Mouse (Mus musculus): ENCODE data around the gene Gm37240.

Gm37240 gene

GRCm38 (mm10) chr3:85043679-85044218, 843.6 kb downstream of the Gm37240 start:
- no peak for DNase-seq (ENCODE audit: low read depth, low spot score)

- no peak for DNase-seq (ENCODE audit: low read depth, low spot score)
These were observed 845.2 kb downstream of the Gm37240 start for GRCm38 (mm10) chr3:85042126-85042525.

GRCm38 (mm10) chr3:85029141-85029540, 858.2 kb downstream of the Gm37240 start:
- peak; percentile 15 for DNase-seq (ENCODE audit: low read depth, low spot score)

- peak; percentile 12 for DNase-seq (ENCODE audit: low read depth, low spot score)
These were observed 862.3 kb downstream of the Gm37240 start for GRCm38 (mm10) chr3:85024817-85025705.

DNA sequence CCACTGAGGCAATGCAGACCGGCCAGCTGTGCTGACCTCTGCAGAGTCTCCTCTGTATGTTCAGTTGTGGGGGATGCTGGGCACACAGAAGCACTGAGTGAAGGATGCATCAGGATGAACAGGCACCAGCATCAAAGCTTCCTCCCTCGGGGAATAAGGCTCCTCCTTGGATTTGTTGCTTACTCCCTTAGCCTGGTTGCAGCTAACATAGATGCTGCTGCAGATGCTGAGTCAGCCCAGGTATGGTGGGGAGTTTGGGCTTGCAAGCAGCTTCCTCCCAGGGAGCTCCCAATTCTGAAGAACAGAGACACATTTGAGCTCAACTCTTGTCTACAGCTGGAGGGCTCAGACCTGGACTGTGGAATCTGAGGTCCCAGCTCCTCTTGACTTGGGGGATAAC, 863.1 kb downstream of the Gm37240 start:
- DNase-seq (ENCODE audit: low read depth, low spot score), result no peak

DNA sequence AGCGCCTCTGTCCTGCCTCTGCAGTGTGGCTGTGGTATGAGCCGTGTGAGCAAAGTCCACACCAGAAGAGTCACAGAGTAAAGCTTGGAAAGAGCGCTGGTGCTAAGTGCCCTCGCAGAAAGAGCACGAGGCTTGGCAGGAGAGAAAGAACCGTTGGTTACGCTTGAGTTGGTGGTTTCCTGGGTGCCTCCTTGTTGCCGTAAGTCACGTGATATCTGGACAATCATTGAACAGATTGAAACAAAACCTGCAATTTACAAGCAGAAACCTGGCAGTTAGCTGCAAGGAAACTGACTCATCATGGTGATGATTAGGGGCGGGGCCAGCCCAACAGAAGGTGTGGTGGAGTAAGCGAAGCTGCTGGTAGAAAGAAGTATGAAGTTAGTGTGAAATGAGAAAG, 864.5 kb downstream of the Gm37240 start:
- peak; percentile 61 for DNase-seq (ENCODE audit: low read depth, low spot score)

DNA sequence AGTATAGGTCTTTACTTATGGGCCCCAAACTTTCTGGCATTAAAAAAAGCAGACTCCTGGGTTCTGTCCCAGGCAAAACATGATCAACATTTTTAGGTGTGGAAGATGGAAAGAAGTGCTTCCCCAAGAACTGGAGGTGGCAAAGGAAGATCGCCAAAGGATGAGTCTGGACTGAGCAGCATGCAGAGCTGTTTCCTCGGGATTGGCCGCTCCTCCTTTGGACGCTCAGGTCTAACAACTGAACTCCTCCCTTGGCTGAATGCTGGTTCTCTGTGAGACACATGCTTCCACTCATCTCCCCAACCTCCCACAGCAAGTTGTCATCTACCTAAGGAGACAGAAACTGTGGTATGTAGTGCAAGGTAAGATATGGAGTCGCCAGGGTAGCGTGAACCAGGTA, 865.5 kb downstream of the Gm37240 start:
- DNase-seq (ENCODE audit: low read depth, low spot score), result no peak

DNA sequence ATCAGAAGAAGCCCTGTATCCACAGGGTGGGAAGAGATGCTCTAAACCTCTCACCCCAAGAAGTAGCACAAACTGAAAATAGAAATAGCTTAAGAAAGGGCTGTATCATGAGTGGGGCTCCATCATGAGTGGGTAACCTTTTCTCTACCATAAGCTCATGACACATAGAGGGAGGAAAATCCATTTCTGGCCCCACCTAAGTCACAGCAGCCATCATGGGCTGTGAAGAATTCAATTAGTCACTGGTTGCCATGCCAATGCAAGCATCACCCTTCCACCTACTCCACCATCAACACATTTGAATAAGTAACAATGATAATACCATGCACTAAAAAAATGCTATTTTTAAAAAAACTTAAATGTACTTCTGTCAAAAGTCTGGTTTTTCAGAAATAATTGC, 867.2 kb downstream of the Gm37240 start:
- no peak for DNase-seq (ENCODE audit: low read depth, low spot score)

GRCm38 (mm10) chr3:85015667-85016066, 871.7 kb downstream of the Gm37240 start:
- no peak for DNase-seq (ENCODE audit: low read depth, low spot score)

GRCm38 (mm10) chr3:85012889-85013288, 874.4 kb downstream of the Gm37240 start:
- no peak for DNase-seq (ENCODE audit: low read depth, low spot score)

DNA sequence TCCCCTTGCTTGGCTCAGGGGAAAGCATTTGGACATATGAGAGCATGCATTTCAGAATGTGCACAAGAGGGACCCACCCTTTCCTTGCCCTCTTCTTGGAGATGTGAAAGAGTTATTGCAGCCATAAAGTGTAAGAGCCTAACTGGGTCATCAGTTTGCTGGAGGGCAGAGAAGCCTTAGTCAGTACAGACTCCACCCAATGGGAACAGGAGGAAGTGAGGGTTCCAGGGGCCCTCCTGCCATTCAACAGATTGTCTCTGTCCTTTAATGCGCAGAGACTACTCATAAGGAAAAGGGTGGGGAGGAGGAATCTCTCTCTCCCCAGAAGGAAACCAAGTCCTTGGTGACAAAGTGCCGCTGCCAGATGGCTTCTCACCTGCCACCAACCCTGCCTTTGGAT, 882.1 kb downstream of the Gm37240 start:
- no peak for DNase-seq (ENCODE audit: low read depth, low spot score)

DNA sequence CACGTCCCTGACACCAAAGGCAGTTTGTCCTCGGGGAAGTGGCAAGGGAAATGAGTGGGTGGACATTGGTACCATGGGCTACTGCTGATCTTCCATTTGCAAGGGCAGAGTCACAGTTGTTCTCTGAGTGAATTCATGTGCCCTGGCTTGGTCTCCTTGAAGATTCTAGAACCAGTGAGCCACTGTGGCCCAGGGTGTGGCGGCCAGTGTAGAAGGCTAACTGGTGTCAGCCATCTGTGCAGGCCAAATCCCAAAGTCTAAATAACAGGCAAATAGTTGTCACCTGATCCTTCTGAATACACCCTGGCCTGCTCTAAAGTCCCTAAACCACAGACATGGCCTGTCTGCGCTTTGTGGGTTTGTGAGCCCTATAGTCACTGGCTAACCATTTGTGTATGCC, 898.4 kb downstream of the Gm37240 start:
- DNase-seq (ENCODE audit: low read depth, low spot score), result peak; percentile 5

GRCm38 (mm10) chr3:84985121-84985625, 902.1 kb downstream of the Gm37240 start:
- DNase-seq (ENCODE audit: low read depth, low spot score), result peak; percentile 6

DNA sequence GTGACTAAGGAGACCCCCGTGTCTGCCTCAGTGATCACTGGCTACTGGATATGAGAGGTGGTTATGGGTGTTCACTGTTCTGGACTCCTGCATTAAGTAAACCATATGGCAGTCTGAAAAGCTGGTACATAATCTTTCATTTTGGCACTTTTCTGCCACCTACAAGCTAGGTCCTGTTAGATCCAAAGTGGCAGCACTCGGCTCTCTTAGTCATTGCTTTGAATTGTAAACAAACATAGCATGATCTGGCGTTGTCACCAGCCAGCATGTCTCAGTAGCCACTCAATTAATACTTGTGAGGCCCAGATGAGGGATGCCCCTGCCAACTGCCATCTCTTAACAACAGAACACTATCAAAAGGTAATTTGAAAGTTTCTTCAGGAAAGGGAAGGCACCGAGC, 904.6 kb downstream of the Gm37240 start:
- no peak for DNase-seq (ENCODE audit: low read depth, low spot score)

DNA sequence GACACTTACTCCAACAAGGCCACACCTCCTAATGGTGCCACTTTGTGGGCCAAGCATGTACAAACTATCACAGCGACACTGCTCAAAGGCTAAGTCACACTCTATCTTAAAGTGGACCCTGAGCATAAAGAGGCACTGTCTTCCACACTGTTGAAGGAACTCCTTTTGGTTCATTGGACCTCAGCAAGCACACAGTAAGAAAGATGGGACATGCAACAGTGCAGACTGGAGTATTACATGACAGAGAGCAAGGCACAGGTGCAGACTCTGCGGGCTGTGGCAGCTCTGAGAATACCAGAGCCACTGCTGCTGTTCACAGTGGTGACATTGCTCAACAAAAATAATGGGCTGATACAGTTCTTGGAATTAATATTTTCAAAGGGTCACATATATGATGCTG, 907.2 kb downstream of the Gm37240 start:
- no peak for DNase-seq (ENCODE audit: low read depth, low spot score)

- no peak for DNase-seq (ENCODE audit: low read depth, low spot score)
These were observed 908.6 kb downstream of the Gm37240 start for GRCm38 (mm10) chr3:84978676-84979075.

DNA sequence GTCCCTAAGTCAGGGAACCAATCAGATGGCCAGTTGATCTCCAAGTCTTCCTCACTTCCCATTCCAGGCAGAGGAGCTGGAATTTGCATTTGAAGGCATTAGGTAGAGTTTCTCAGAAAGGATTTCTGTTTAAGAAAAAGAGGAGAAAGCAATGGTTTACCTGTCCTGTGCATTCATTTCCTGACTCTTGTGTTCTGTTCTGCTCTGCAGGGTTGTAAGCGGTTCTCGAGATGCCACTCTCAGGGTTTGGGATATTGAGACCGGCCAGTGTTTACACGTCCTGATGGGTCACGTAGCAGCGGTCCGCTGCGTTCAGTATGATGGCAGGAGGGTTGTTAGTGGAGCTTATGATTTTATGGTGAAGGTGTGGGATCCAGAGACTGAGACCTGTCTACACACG, 913.1 kb downstream of the Gm37240 start:
- DNase-seq (ENCODE audit: low read depth, low spot score), result no peak

DNA sequence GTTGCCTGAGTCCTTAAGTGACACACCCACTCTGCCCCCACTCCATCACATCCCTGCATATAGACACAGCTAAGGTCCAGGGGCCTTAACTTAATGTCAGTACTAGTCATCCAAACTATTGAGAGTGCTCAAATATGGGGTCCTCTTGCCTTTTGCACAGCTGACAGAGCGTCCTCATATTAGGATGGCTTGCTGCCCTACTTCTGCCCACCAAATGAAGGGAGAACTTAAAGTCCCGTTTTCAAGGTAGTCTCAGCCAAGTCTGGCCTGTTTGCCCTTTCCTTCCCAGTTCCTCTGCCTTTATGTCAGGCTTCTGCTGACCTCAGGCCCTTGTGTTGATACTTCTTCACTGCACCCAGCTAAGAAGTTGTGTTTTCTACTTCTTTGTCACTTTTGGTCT, 914.4 kb downstream of the Gm37240 start:
- DNase-seq (ENCODE audit: low read depth, low spot score), result no peak

DNA sequence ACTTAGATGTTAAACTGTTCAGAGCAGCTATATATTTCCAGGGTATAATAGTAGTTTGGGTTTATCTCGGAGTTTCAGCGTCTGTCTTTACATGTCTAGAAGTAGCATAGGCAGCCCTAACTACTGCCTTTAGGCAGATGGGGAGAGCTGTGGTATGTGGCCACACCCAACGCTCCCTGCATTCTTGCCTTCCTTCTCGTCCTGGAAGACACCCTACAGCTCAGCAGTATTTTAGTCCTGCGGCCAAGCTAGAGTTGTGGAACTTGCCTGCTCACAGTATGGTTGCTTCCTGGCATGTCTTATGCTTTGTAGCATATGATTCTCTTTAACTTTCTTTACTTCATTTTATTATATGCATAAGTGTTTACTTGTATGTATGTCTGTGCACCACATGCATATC, 915.8 kb downstream of the Gm37240 start:
- no peak for DNase-seq (ENCODE audit: low read depth, low spot score)

DNA sequence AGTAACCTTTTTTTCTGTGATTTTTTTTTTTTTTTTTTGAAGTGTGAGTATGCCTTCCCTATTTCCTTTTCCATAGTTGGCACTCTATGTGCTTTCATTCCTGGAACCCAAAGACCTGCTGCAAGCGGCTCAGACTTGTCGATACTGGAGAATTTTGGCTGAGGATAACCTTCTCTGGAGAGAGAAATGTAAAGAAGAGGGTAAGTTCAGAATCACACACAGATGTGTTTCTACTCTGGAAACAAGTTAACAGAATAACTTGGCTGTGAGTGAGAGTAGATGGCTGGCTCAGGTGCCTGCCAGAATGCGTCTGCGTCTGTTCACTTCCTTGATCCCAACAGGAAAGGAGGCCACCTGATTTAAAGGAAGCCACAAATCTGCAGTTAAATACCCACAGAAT, 920.0 kb downstream of the Gm37240 start:
- no peak for DNase-seq (ENCODE audit: low read depth, low spot score)

GRCm38 (mm10) chr3:84965156-84965555, 922.2 kb downstream of the Gm37240 start:
- DNase-seq (ENCODE audit: low read depth, low spot score), result no peak

- DNase-seq (ENCODE audit: low read depth, low spot score), result no peak
These were observed 931.5 kb downstream of the Gm37240 start for GRCm38 (mm10) chr3:84955857-84956256.
